Mouse (Mus musculus) layer of hippocampus, postnatal 10 days (tissue): ENCODE data around the gene Fgfr2. TPM values are rescaled to one million over a fixed set of nuclear protein-coding genes. Genes with fewer than 3 reads are reported as not detected.
A peak's percentile ranks its signal among the peaks of the same experiment; 100 is the strongest.

Source experiments
- DNase-seq, 2 experiments: peaks; one replicate each; pipeline ENCODE4 v3.0.0; 2021; ENCODE audit warnings: low spot score in 2 of 2
- total RNA-seq, 2 experiments: library from RNA; stranded (reverse); gene quantifications; 2 replicates each; pipeline ENCODE4 v1.2.3; 2021

Fgfr2 gene
- total RNA-seq, 2 experiments from 2014 or later, result 35.6 to 48.3 TPM

DNA sequence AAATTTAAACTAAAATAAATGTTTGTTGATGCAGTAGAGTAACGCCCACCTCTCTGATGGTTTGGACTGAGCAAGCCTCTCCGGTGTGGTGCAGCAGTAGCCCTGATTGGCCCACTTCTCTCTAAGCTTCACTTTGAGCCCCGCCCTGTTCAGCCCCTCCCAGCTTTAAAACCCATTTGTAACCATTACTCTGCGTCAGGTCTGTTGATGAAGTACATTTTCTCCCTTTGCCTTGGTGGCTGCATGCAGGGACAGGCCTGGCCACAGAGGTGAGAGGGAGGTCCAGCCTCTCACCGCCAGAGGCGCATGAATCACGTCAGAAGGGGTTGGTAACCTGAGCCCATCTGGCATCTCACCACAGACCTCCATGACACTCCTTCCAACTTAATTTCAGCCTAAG is 1513.5 kb downstream of the Fgfr2 start:
- DNase-seq, result no peak

DNA sequence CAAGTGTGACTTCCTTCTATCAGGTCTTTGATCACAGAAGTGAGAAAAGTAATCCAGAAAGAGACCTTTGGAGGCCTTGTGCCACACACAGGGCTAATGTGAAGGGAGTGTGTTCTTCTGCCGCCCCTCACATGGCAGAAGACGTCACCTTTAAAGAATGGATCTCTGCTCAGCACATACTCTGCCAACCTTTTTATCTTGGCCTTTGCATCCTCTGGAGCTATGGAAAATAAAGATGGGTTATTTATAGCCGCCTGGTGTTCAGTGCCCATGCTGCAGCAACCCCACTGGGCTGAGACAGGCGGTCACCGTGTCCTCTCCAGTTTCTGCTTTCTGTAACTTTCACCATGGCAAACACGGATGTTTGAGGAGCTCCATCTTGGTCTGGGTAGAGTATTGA is 1515.1 kb downstream of the Fgfr2 start:
- DNase-seq, result no peak

DNA sequence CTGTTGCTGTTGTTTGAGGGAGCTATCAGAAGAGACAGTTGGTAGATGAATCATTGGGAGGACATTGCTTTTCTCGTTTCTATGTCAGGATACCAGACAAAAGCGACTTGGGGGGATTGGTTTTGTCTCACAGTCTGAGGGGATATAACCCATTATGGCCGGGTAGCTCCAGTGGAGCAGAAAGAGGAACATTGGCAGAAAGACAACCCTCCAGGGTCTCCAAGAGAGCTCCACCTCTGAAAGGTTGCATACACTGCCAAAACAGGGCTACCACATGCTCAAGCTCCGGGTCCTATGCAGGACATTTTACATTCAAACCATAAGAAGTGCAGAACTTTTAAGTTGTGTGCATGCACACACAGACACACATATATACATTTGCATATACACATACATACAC is 1517.7 kb downstream of the Fgfr2 start:
- no peak for DNase-seq

DNA sequence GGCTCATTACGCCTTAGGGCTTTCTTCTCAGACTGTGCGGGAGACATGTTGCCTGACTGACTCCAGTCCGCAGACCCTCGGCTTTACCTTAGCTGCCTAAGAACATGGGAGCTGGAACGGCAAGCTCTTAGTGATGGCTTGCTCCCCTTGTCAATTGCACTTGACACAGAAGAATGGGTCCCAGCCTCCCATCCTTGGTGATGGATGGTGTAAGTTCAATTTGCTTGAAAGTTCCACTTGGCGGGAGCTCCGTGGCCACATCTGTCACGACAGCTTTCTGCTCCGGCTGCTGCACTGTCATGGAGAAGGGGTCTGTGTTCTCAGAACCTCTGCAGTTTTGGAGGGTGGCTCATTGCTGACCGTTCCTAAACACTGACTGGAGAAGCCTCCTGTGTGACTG is 1518.2 kb downstream of the Fgfr2 start:
- DNase-seq, result no peak

DNA sequence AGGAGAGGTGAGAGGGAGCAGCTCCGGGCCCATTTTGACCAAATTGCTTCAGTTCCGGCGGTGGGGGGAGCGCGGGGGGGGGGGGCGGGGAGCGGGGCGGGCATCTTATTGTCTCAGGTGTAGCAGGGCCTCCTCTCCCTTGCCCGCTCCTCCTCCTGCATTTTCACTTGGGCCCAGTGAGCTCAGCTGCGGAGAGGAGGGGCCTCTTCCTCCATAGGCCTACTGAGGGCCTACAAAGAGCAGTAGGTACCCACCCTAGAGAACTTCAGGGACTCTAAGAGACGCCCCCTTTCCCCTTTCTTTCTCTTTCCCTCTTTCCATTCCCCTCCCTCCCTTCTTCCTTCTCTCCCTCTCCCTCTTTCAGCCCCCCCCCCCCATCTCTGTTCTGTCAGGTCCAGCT is 1520.0 kb downstream of the Fgfr2 start:
- no peak for DNase-seq

DNA sequence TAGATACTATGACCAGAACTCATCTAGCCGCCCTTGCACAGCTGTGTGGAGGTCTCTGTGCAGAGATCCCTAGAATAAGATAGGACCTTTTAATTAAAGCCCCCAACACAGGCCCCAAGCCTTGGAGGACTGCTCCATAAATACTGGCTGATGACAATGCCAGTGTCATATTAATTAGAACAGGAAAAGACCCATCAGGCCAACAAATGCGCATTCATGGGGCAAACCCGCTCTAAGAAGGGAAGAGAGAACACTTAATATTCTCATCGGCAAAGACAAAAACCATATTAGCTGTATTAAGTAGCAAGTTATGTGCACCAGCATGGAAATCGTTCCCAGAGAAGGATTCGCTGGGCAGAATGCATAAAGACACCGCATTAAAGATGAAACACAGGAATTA is 1521.0 kb downstream of the Fgfr2 start:
- DNase-seq, result no peak

DNA sequence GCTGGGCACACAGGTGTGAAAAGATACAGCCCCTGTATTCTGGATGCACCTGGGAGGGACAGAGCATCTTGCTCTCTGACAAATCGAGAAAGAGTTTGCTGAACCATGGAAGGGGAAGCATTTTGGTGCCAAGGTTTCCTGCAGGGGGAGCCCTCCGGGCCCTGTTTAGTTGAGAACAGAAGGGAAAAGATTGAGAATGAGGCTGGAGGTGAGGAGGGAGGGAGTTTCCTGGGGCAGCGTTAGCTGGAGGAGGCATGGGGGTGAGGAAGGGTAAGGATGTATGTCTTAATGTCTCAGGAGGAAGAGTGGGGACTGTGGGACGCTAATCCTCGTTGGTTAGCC is 1524.7 kb downstream of the Fgfr2 start:
- peak; percentile 36 to 52 for DNase-seq

DNA sequence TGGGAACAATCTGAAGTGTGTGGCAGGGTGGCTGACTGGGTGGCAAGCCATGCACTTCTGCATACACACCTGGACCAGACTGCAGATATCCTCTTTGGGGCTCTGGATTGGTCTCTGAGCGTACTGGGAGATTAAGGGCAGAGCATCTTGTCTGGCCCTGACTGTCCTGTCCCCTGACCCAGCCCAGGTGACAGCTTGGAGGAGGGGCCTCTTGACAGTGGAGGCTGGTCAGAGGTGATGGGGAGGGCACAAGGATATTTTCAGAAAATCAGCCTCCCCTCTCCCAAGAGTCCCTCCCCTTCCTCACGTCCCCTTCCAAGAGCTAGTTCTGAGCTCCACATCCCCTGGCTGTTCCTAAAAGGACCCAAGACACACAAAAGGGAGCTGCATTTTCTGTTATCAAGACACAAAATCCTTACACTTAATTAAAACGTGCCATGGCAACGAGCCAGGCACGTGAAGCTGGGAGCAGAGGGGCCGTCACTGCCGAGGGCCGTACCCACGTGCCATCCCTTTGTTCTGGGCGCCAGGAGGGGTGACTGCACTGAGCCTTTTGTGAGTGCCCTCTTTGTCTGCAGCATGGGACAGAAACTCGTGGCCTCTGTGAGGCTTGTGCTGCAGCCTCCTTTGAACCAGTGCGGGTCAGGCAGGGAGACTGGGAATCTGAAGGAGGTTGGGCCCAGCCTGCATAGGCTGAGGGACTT is 1525.2 kb downstream of the Fgfr2 start:
- peak in 1 of 2 experiments; percentile 17 for DNase-seq

DNA sequence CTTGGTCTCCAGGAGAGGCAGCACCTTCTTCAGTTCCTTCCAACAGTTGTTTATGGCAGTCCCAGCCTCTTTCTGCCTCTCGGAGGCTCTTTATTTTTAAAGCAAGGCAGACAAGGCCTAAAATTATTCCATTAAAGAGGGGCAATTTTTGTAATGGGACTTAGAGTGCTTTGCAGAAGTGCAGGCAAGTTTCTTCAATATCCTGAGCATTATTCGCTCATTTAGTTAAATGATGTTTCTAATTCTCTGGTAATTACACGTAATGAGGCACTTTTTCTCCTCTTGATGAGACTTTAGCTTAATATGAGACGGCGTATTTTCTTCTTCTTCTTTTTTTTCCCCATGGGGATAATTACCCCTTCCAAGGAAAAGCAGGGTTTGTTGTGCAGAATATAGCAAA is 1537.6 kb downstream of the Fgfr2 start:
- no peak for DNase-seq

DNA sequence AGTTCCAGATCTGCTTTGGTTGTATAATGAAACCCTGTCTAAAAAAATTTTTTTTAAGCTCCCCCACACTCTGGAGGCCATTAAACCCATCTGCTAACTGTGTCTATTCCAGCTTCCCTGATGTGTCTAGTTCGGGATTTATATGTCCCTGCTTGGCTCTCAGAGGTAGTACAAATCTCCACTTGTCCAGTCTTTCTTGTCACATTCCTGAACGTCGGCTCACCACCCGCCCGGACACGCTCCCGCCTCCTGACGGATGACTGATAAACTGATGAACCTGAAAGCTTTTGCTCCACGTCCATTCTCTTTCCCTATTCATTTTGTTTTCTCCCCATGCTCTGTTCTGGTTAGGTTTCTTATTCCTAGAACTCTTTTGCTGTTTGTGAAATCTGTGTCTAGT is 1541.0 kb downstream of the Fgfr2 start:
- DNase-seq, result no peak

DNA sequence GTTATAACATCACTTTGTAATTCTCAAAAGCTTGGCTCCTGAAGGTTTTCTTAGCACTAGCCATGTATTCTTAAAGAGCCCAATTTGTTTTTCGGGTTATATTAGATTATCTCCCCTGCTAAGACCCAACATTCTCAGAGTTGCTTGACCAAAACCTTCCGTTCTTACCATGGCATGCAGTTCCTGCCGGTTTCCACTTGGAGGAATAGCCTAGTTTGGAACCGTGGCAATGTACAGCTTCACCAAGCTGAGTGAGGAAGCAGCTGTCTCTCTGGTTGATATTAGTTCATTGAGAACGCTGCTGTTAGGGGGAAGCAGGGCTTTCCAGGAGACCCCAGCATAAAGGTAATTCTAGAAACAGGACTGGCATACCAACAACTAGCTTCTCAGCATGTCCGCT is 1547.9 kb downstream of the Fgfr2 start:
- no peak for DNase-seq

DNA sequence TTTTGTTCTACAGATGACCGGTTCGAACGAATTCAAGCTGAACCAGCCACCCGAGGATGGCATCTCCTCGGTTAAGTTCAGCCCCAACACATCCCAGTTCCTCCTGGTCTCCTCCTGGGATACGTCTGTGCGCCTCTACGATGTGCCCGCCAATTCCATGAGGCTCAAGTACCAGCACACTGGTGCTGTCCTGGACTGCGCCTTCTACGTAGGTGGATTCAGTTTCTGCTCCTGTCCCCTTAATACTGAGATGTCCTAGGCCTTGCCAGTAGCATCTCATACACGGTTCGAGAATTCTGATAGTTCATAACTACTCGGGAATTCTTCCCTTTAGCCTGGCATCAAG is 1562.5 kb downstream of the Fgfr2 start:
- DNase-seq, result no peak

DNA sequence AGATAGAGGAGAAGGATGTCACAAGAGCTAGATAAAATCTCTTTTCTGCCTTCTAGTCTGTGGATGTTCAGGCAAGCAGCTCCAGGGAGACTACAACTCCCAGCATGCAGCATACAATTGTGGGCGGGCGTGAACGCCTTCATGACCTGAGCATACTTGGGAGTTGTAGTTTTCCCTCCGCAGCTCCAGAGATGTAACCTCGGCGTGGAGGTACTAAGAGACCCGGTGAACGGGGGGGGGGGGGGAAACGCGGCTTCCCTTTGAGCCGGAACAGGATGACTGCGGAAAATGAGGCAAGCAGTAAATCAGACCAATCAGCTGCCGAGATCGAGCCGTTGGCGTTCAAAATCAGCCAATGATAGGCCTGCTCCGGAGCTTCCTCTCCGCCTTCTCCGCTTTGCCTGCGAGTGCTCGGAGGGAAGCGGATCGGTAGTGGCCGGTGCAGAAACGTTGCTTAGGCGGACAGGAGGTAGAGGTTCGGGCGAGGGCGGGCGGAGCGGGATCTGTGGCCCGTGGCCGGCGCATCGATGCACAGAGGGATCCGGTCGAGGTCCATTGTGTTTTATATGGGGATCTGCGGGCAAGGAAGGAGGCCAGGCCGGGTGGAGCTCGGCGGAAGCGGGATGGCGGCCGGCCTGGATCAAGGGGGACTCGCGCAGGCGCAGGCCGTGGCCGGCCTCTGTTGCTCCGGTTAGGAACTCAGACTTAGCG is 1563.0 kb downstream of the Fgfr2 start, which contains the start of gene Bub3:
Gene Bub3 (plus strand): TSS at position 237 of the 711 bp plus-strand sequence.
- peak; percentile 87 to 89 for DNase-seq

DNA sequence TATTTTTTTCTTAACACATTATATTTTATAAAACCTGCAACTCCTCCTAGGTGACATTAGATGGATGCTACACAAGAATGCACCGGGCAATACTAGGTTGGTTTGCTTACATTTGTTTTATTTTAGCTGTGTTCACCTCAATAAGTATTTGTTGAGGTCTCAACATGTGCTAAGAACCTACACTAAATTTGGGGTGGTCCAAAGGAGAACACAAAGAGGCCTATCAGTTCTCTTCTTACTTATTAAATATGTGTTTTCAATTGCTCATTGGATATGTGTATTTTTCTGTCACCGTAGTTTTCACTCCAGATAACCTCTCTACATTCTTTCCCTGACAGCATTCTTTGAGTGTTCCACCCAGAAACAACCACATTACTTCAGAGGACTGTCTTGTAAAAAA is 1565.4 kb downstream of the Fgfr2 start:
- DNase-seq, result no peak

DNA sequence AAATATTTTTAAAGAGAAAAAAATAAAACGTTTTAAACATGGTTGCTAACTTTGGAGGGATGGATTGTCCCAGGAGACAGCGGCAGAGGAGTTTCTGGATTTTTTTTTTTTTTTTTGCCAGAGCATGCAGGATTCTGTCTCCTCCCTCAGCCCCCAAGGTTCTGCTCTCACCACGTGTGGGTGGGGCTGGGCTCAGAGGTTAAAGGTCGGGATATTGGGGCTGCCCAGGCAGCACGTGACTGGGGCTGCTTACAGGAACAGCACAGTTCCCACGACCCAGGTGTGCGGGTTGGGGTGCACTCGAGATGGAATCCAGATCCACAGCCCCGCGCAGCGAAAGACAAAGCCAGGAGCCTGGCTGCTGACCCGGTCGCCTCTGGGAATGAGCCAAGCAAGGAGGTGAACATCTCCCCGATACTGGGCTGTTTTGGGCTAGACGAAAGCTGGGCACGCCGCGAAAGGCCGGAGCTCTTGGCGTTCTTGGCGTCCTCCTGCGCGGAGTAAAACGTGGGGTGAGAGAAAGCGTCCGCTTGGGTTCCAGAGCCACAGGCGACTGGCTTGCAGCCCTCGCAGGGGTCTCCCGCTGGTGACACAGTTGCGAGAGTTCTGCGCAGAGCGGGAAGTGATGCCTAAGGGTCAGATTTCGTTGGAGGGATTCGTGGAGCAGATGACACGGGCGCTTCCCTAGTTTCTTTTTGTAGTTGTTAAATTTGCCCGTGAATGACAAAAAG is 1566.4 kb downstream of the Fgfr2 start:
- DNase-seq, result peak in 1 of 2 experiments; percentile 31

DNA sequence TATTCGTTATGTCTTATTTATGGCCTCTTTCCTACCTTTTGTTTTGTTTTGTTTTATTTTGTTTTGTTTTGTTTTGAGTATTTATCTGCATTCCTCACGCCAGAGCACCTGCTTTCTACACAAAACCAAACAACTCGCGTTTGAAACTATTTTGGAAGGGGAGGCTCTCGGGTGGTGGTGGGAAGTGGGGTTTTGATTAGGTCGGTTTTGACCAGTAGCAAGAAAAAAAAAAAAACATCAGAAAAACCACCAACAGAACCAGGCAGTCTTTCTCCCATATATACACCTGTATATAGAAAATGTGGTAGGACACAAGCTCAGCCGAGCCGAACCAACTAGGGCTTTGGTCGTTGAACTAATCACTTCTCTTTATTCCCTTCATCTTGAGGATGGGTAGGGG is 1567.0 kb downstream of the Fgfr2 start:
- no peak for DNase-seq

DNA sequence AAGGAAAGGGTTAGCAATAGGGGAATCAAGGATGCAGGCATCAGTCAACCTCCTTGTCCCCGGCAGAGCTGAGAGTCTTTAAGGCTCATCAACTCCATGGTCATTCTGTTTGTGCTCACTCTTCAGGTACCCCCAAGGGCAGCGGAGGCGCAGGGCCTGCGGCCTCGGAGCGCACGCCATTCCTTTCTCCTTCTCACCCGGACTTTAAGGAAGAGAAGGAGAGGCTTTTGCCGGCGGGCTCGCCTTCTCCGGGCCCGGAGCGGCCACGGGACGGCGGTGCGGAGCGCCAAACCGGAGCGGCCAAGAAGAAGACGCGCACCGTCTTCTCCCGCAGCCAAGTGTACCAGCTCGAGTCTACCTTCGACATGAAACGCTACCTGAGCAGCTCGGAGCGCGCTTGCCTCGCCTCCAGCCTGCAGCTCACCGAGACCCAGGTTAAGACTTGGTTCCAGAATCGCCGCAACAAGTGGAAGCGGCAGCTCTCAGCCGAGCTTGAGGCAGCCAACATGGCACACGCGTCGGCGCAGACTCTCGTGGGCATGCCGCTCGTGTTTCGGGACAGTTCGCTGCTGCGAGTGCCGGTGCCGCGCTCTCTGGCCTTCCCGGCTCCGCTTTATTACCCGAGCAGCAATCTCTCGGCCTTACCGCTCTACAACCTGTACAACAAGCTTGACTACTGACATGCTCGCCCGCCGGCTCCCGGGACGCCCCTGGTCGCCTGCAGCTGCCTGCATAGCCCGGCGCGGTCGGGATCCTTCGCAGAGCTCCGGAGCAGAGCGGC is 1567.7 kb downstream of the Fgfr2 start:
- peak in 1 of 2 experiments; percentile 17 for DNase-seq

DNA sequence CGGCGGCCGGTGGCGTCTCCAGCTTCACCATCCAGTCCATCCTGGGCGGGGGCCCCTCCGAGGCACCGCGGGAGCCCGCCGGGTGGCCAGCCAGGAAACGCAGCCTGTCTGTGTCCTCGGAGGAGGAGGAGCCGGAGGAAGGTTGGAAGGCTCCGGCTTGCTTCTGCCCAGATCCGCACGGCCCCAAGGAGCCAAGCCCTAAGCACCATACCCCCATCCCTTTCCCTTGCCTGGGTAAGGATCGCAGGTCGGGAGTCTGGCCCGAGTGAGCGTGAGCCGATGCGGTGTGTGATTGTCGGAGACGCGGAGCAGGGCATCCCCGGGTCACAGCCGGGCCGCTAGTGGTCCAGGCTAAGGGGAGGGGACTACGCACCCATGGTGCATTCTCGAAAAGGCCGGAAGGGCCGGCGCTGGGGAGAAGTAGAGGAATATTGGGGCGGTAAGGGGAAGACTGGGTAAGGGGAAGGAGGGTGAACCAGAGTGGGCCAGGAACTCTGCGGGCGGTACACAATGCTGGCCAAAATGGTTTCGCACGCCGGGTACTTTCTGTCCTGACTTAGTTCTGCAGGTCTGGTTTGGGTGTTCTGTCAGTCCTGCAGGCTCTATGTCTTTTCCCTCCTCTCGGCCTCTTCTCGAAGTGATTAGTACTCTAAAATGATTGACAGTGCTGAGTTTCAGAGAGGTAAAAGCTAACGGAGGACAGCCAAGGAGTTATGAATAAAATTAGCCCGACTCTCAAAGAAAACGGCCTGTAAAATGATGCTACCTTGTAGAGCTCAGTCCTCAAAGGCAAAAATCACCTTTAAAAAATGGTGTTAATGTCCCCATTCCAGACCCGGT is 1568.6 kb downstream of the Fgfr2 start:
- no peak for DNase-seq

DNA sequence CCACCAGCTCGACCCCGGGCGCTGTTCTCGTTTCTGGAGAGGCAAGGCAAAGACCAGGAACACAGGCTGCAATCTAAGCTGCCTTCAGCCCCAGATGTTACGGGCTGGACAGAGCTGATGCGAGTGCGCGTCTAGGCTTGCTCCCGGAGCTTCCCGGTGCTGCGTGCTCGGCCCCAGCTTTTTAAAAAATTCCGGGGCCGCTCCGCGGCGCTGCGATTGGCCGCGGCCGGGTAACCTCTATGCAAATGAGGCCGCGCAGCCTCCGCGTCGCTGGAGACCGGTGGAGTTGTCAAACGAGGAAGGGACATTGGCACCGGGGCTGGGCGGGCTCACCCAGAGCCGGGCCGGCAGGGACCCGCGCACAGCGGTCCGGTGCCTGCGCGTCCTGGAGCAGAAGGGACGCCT is 1569.4 kb downstream of the Fgfr2 start:
- no peak for DNase-seq

DNA sequence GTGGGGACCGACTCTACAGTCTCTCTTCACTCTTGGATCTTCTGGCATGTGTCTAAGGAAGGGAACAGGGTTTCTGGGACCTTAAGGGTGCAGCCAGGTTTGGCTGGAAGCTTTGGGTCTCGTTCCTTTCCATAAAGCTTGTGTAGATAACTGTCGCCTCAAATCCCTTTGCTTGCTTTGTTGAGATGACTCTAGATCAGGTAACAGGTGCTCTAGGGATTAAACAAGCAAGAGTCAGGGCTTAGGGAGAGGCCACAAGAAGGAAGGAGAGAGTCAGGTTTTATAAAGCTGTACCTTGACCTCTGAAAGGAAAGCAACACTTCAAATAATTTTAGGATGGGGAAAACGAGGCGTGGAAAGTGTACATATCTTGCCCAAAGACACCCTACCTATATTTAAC is 1570.4 kb downstream of the Fgfr2 start:
- no peak for DNase-seq
